Mouse (Mus musculus) thymus, adult 18-20 months (tissue): ENCODE measurements around the gene Ralbp1.

Experiments used
- DNase-seq, 2 experiments: peaks; one replicate each; pipeline ENCODE4 v3.0.0; 2022; ENCODE audit warnings: mixed read lengths in 2 of 2

Ralbp1 gene

GRCm38 (mm10) chr17:65889476-65889875 lies 3.9 kb upstream of the Ralbp1 start:
- DNase-seq, result no peak

- no peak for DNase-seq
Observed at GRCm38 (mm10) chr17:65886571-65886970, 973 bp upstream of the Ralbp1 start.

GRCm38 (mm10) chr17:65885398-65885696 lies 251 bp downstream of the Ralbp1 start:
- no peak for DNase-seq

GRCm38 (mm10) chr17:65884691-65885397 lies 754 bp downstream of the Ralbp1 start:
- DNase-seq, result peak; percentile 99

GRCm38 (mm10) chr17:65884061-65884669 lies 1.4 kb downstream of the Ralbp1 start:
- peak in 1 of 2 experiments; percentile 67 for DNase-seq

DNA sequence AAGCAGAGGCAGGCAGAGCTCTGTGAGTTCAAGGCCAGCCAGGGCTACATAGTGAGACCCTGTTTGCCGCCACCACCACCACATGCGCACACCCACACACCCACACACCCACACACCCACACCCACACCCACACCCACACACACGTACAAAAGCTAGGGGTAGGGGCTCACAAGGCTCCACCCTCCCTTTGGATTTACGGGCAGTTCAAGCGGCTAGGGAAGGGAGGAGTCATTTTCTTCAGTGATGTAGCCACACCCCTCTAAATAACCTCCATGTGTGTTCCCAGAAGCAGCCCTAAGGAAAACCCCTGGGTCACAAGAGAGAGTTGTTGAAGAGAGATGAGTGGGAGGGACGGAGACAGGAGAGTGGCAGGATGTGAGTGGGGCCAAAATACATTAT lies 8.6 kb downstream of the Ralbp1 start:
- no peak for DNase-seq

DNA sequence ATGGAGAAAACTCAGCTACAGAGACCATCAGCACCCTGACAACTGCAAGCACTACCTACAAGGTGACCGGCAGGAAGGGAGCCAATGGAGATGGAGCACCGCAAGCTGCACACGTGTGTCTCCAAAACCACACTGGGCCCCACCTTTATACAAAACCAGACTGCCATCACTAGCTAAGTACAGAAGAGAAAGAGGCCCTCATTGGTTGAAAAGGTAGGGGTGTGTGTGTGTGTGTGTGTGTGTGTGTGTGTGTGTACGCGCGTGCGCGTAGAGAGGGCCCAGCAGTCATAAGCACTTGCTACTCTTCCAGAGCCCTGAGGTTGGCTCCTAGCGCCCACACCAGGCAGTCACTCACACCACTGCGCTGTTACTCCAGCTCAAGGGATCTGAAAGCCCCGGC lies 11.8 kb downstream of the Ralbp1 start:
- DNase-seq, result no peak

- DNase-seq, result no peak
Observed at GRCm38 (mm10) chr17:65873156-65873555, 12.4 kb downstream of the Ralbp1 start.

- peak; percentile 46 to 62 for DNase-seq
Observed at GRCm38 (mm10) chr17:65872652-65873051, 12.9 kb downstream of the Ralbp1 start.

GRCm38 (mm10) chr17:65872051-65872450 lies 13.5 kb downstream of the Ralbp1 start:
- no peak for DNase-seq

GRCm38 (mm10) chr17:65871641-65872041 lies 14.0 kb downstream of the Ralbp1 start:
- DNase-seq, result no peak

- peak; percentile 61 to 71 for DNase-seq
Observed at GRCm38 (mm10) chr17:65870146-65870545, 15.5 kb downstream of the Ralbp1 start.

DNA sequence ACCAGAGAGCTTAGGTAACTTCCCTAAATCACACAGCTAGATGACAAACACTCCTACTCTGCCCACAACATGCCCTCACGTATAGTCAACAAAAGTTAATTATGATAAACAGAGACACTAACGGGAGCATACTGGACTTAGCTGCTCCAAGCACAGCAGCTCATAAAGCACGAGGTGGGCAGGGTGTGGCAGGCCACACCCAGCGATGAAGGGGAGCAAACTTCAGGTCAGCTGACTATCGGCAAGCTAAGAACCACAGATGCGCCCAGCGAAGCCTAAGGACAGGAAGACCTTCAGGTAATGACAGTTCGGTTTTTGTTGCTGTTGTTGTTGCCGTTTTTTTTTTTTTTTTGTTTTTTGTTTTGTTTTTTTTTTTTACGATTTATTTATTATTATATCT lies 15.9 kb downstream of the Ralbp1 start:
- DNase-seq, result no peak

- DNase-seq, result no peak
Observed at GRCm38 (mm10) chr17:65867996-65868395, 17.6 kb downstream of the Ralbp1 start.

DNA sequence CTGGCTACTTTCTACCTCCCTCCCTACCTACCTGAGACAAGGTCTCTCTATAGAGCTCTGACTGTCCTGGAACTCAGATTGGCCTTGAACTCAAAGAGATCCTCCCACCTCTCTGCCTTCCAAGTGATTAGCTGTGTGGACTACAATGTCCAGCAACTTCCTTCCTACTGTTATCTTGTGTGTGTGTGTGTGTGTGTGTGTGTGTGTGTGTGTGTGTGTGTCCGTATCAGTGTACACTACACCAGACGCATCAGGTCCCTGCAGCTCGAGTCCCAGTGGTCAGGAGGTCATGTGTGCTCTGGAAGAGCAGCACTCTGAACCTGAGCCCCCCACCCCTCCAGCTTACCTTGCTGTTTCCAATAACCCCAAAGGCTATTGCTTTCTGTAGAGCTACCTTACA lies 19.4 kb downstream of the Ralbp1 start:
- no peak for DNase-seq

- DNase-seq, result no peak
Observed at GRCm38 (mm10) chr17:65865265-65865664, 20.3 kb downstream of the Ralbp1 start.

GRCm38 (mm10) chr17:65864742-65865141 lies 20.9 kb downstream of the Ralbp1 start:
- DNase-seq, result no peak

- DNase-seq, result no peak
Observed at GRCm38 (mm10) chr17:65863830-65864229, 21.8 kb downstream of the Ralbp1 start.

DNA sequence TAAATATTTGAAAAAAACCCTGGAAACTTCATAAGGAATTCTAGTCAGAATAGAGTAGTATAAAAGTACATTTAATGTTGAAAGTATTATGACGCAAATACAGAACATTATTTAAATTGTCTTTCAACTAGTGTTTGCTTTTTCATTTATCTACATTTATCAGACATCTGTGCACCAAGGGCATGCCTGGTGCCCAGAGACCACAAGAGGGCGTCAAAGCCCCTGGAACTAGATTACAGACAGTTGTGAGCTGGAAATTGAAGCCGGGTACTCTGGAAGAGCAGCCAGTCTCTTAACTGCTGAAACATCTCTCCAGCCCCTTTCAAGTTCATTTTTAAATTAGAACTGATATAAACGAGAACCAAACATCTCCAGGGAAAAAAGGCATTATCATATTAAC lies 23.0 kb downstream of the Ralbp1 start:
- DNase-seq, result no peak

DNA sequence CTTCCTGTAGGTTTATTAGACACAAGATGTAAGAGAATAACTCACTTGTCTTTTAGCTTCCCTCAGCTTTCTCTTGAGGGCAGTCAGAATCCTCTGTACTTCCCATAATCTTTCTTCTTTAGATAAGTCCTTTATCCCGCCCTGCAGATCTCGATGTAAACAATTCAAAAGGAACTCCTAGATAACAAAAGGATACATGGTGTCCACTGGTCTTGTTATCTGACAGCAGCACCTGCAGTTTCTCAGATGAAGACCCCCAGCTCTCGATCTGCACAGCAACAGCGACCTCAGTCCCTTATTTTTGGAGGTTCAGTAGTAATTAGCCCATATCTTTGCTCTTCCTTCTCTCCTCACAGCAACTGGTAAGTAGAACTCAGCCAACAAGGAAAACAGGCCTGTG lies 28.0 kb downstream of the Ralbp1 start:
- DNase-seq, result no peak

GRCm38 (mm10) chr17:65854006-65854405 lies 31.6 kb downstream of the Ralbp1 start:
- DNase-seq, result no peak

- no peak for DNase-seq
Observed at GRCm38 (mm10) chr17:65853326-65853725, 32.3 kb downstream of the Ralbp1 start.

GRCm38 (mm10) chr17:65851749-65852148 lies 33.8 kb downstream of the Ralbp1 start:
- DNase-seq, result no peak

DNA sequence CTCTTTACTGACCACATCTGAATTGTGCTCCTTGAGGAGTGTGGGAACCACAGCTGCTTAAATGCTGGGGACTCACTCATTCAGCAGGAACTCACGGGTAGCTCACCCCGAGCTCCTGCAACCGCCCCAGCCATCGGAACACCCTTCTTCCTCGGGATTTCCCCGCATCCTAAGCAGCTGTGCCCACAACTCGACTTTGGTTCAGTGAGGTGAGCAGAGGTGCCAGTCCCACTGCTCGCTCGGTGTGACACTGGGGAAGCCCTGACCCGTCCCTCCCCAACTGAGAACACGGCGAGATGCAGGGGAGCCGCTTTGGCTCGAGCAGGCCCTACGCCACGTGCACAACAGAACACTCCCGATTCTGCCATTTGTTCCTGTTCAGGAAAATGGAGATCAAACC lies 35.1 kb downstream of the Ralbp1 start:
- no peak for DNase-seq
